Mouse (Mus musculus) thymus, postnatal 0 days (tissue): ENCODE results near the gene Sap30bp. TPM values are rescaled to one million over a fixed set of nuclear protein-coding genes. Genes with fewer than 3 reads are reported as not detected.

ENCODE experiments used
- DNase-seq: peaks from one replicate; pipeline ENCODE4 v3.0.0-alpha.2; 2015; ENCODE audit warnings: low spot score
- polyA plus RNA-seq: library from polyadenylated mRNA; unstranded; fragments of >200 nt; fragmentation: Nextera tagmentation; extraction: Ambion mirVana; gene quantifications from 2 replicates; pipeline ENCODE4 v1.2.1, GENCODE M21; 2015

Gene Sap30bp
- polyA plus RNA-seq, 1 experiment from 2014 or later, result 47.2 TPM

- DNase-seq, result peak; percentile 44
These were observed 27.9 kb upstream of the Sap30bp start for GRCm38 (mm10) chr11:115904956-115905790.

- DNase-seq, result no peak
These were observed 27.0 kb upstream of the Sap30bp start for GRCm38 (mm10) chr11:115906116-115906515.

- DNase-seq, result no peak
These were observed 26.6 kb upstream of the Sap30bp start for GRCm38 (mm10) chr11:115906521-115906920.

GRCm38 (mm10) chr11:115911134-115911561 is 21.9 kb upstream of the Sap30bp start:
- peak; percentile 78 for DNase-seq

- peak; percentile 48 for DNase-seq
These were observed 21.3 kb upstream of the Sap30bp start, which contains the start of gene Smim6 for GRCm38 (mm10) chr11:115911632-115912376. Smim6 (plus strand) TSS chr11:115912017.

- no peak for DNase-seq
These were observed 16.5 kb upstream of the Sap30bp start for GRCm38 (mm10) chr11:115916579-115916978.

GRCm38 (mm10) chr11:115918637-115919036 is 14.4 kb upstream of the Sap30bp start:
- DNase-seq, result no peak

- no peak for DNase-seq
These were observed 14.0 kb upstream of the Sap30bp start for GRCm38 (mm10) chr11:115919073-115919472.

GRCm38 (mm10) chr11:115920110-115920818 is 12.8 kb upstream of the Sap30bp start:
- peak; percentile 68 for DNase-seq

GRCm38 (mm10) chr11:115921986-115922385 is 11.1 kb upstream of the Sap30bp start:
- DNase-seq, result no peak

GRCm38 (mm10) chr11:115929031-115929430 is 4.1 kb upstream of the Sap30bp start:
- no peak for DNase-seq

- DNase-seq, result no peak
These were observed 3.3 kb upstream of the Sap30bp start for GRCm38 (mm10) chr11:115929818-115930217.

GRCm38 (mm10) chr11:115931235-115931634 is 1.8 kb upstream of the Sap30bp start:
- no peak for DNase-seq

GRCm38 (mm10) chr11:115933747-115934110 is 647 bp downstream of the Sap30bp start:
- DNase-seq, result no peak

- peak; percentile 84 for DNase-seq
These were observed 6.7 kb downstream of the Sap30bp start for GRCm38 (mm10) chr11:115939690-115940329.

- DNase-seq, result no peak
These were observed 8.9 kb downstream of the Sap30bp start for GRCm38 (mm10) chr11:115941980-115942379.

GRCm38 (mm10) chr11:115945247-115945646 is 12.2 kb downstream of the Sap30bp start:
- DNase-seq, result no peak

- DNase-seq, result no peak
These were observed 13.2 kb downstream of the Sap30bp start for GRCm38 (mm10) chr11:115946221-115946828.

- no peak for DNase-seq
These were observed 15.2 kb downstream of the Sap30bp start for GRCm38 (mm10) chr11:115948316-115948715.

- no peak for DNase-seq
These were observed 17.6 kb downstream of the Sap30bp start for GRCm38 (mm10) chr11:115950719-115951118.

GRCm38 (mm10) chr11:115954712-115955111 is 21.6 kb downstream of the Sap30bp start:
- DNase-seq, result no peak
